Mouse (Mus musculus) myocyte (in vitro differentiated cells): ENCODE measurements at regions not wholly inside any gene's neighbourhood (a gene's known extent, or its start where the extent isn't known, plus 50 kb on each side); places are given as distances from the start of the nearest gene placed in this dataset.

Experiments used
- E2F4 ChIP-seq: IDR thresholded peaks from one replicate; pipeline ENCODE4 v1.6.1; 2011; ENCODE audit warnings: mild to moderate bottlenecking, control low read depth, moderate library complexity; ENCODE audit not compliant: insufficient read depth
- POLR2A ChIP-seq: IDR thresholded peaks from one replicate; pipeline ENCODE4 v1.6.1; 2011; ENCODE audit warnings: low read depth, mild to moderate bottlenecking, control low read depth, moderate library complexity; ENCODE audit not compliant: insufficient read length

DNA sequence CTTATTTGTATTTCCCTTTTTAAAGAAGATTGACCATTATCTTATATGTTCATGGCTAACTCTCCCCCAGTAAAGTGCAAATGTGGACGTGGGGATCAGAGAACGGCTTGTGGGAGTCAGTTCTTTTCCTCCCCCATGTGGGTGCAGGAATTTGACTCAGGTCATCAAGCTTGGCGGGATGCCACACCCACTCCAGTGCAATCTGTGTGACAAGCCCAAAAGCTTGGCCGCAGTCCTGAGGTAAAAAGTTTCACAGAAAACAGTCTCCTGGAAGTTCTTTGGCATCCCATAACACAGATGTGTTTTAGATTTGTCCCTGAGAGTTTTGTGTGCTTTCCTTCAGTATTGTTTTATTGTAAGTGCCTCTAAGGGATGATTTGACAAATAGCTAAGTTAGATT, 144.6 kb upstream of the Fbxl17 start:
- TF ChIP-seq E2F4, result no peak
- no peak for TF ChIP-seq POLR2A
